Mouse (Mus musculus): ENCODE data around the gene Gm49776. TPM values are rescaled to one million over a fixed set of nuclear protein-coding genes. Genes with fewer than 3 reads are reported as not detected.
"Not testable (repeated sequence)": the region's sequence is repeated elsewhere in the genome, so short reads cannot be mapped to it uniquely, and the experiment has no call there.

The Gm49776 gene
- polyA plus RNA-seq, 1 experiment from 2014 or later: 1.3 TPM

DNA sequence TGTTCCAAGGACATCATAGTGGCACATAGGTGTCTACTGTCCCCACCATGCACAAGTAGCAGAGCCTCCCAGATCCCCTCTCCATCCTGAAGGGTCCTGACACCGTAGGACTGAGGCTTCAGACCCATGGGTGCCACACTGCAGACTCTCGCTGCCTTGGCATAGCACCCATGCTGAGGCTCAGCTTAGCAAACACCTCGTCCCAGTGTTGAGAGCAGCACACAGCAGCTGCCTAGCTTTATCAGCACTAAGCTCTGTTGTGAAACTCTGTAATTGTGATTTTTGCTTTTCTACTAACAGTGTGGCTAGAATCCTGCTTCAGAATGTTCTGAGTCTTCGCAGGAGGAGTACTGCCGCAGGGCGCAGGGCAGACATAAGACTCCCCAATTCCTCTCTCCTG is 60.2 kb downstream of the Gm49776 start:
- no peaks in the 10 kb centered on the region for H3K36me3 ChIP-seq
- H3K4me1 ChIP-seq (replicated peaks): no peaks in the 10 kb centered on the region
- 61% methylated on average over 6 of the region's 6 CpGs for WGBS (ENCODE audit: insufficient replicate concordance)
- H3K4me2 ChIP-seq: no peak overlapping the region
- H3K27ac ChIP-seq: no peak overlapping the region
- H3K4me3 ChIP-seq (replicated peaks): no peak overlapping the region
- no peaks in the 10 kb centered on the region for H3K27me3 ChIP-seq
- H3K9me3 ChIP-seq (replicated peaks): no peaks in the 10 kb centered on the region
- ATAC-seq (ENCODE audit: low read depth): no peak
- no peak for DNase-seq
- no peak overlapping the region for H3K9ac ChIP-seq

DNA sequence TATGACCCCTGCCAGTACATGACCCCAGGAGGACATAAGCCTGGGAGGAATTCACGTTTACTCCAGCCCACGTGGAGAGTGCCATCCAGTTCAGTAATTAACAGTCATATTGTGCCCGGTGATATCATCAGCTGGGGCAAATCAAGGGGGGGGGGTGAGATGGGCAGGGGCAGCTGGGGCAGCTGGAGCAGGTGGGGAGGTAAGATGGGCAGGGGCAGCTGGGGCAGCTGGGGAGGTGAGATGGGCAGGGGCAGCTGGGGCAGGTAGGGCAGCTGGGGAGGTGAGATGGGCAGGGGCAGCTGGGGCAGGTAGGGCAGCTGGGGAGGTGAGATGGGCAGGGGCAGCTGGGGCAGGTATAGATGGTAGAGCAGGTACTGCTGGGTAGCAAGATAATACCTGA is 62.6 kb downstream of the Gm49776 start:
- not testable (repeated sequence) for H3K4me2 ChIP-seq; ATAC-seq (ENCODE audit: low read depth); H3K4me3 ChIP-seq (replicated peaks); H3K4me1 ChIP-seq (replicated peaks); H3K27me3 ChIP-seq; DNase-seq; H3K9ac ChIP-seq; H3K27ac ChIP-seq; H3K36me3 ChIP-seq; H3K9me3 ChIP-seq (replicated peaks)
- WGBS (ENCODE audit: insufficient replicate concordance): 53% methylated on average over 3 of the region's 3 CpGs

MicroRNAs within 50 kb of the gene (microRNA counts, 519-probe panel; counts per million panel counts)
- 114 counts per million for microRNA mmu-miR-1306

Small RNA genes lying within 50 kb of the gene (microRNA-seq; reads per million reads assigned to microRNA genes)
- gene Gm24572 (not detected), gene Mir1306 (295 reads per million, percentile 64 among the genes with 10 or more reads in this experiment)

Other genes starting within 250 kb of the Gm49776 start
- 29.0 and 29.1 TPM in 2 replicates for gene Dgcr6, start 205.5 kb downstream of the Gm49776 start, polyA plus RNA-seq (2015; fragmentation: Nextera tagmentation; extraction: Ambion mirVana)
- 5.2 and 5.9 TPM in 2 replicates for gene Prodh, start 168.1 kb downstream of the Gm49776 start, polyA plus RNA-seq (2015; fragmentation: Nextera tagmentation; extraction: Ambion mirVana)
- gene Rtn4r, start 130.7 kb downstream of the Gm49776 start, polyA plus RNA-seq (2015; fragmentation: Nextera tagmentation; extraction: Ambion mirVana): 0.33 and 0.56 TPM in 2 replicates
- not detected in 2 replicates for gene Ccdc188, start 40.4 kb downstream of the Gm49776 start, polyA plus RNA-seq (2015; fragmentation: Nextera tagmentation; extraction: Ambion mirVana)
- gene Zdhhc8, start 23.2 kb downstream of the Gm49776 start, polyA plus RNA-seq (2015; fragmentation: Nextera tagmentation; extraction: Ambion mirVana): 1.7 and 2.3 TPM in 2 replicates
- 74.8 and 74.9 TPM in 2 replicates for gene Trmt2a, start 9.6 kb downstream of the Gm49776 start, polyA plus RNA-seq (2015; fragmentation: Nextera tagmentation; extraction: Ambion mirVana)
- gene Ranbp1, start 9.6 kb downstream of the Gm49776 start, polyA plus RNA-seq (2015; fragmentation: Nextera tagmentation; extraction: Ambion mirVana): 491 and 563 TPM in 2 replicates
- gene Dgcr8, start 30.9 kb upstream of the Gm49776 start, polyA plus RNA-seq (2015; fragmentation: Nextera tagmentation; extraction: Ambion mirVana): 13.4 and 13.8 TPM in 2 replicates
- 69.6 and 71.4 TPM in 2 replicates for gene Tango2, start 89.8 kb upstream of the Gm49776 start, polyA plus RNA-seq (2015; fragmentation: Nextera tagmentation; extraction: Ambion mirVana)
- gene Arvcf, start 89.9 kb upstream of the Gm49776 start, polyA plus RNA-seq (2015; fragmentation: Nextera tagmentation; extraction: Ambion mirVana): 7.6 and 7.9 TPM in 2 replicates
- 105 and 112 TPM in 2 replicates for gene Txnrd2, start 168.1 kb upstream of the Gm49776 start, polyA plus RNA-seq (2015; fragmentation: Nextera tagmentation; extraction: Ambion mirVana)
- gene Comt, start 168.5 kb upstream of the Gm49776 start, polyA plus RNA-seq (2015; fragmentation: Nextera tagmentation; extraction: Ambion mirVana): 109 and 110 TPM in 2 replicates
- gene Gnb1l, start 240.4 kb upstream of the Gm49776 start, polyA plus RNA-seq (2015; fragmentation: Nextera tagmentation; extraction: Ambion mirVana): 14.0 and 14.9 TPM in 2 replicates
- gene Rtl10, start 240.6 kb upstream of the Gm49776 start, polyA plus RNA-seq (2015; fragmentation: Nextera tagmentation; extraction: Ambion mirVana): 1.4 and 1.9 TPM in 2 replicates

Measured in liver, embryonic 13.5 days (tissue).